Mouse (Mus musculus) stomach, embryonic 16.5 days (tissue): ENCODE data around the gene Kpna1. TPM values are rescaled to one million over a fixed set of nuclear protein-coding genes. Genes with fewer than 3 reads are reported as not detected.

ENCODE experiments used
- ATAC-seq: fragments of 200-750 bp; cut with Nextera tagmentation; 2 replicates; pipeline ENCODE4 v1.8.0; 2017; ENCODE audit warnings: moderate number of reproducible peaks, moderate TSS enrichment; ENCODE audit not compliant: insufficient read depth, low FRiP score
- H3K27ac ChIP-seq: fragments of 300-500 bp; sonication (generic); 2 replicates; pipeline ENCODE4 v1.5.1; 2014; ENCODE audit warnings: low read length
- H3K27me3 ChIP-seq: fragments of 300-500 bp; sonication (generic); 2 replicates; pipeline ENCODE4 v1.6.1; 2014; ENCODE audit warnings: low read length, control low read depth, mixed read lengths; ENCODE audit not compliant: control insufficient read depth, insufficient read depth
- H3K36me3 ChIP-seq: fragments of 300-500 bp; sonication (generic); 2 replicates; pipeline ENCODE4 v1.6.1; 2014; ENCODE audit warnings: low read length; ENCODE audit not compliant: control insufficient read depth, insufficient read depth
- H3K4me1 ChIP-seq: fragments of 300-500 bp; sonication (generic); 2 replicates; pipeline ENCODE4 v1.6.1; 2014; ENCODE audit warnings: low read length, control low read depth, mixed read lengths; ENCODE audit not compliant: control insufficient read depth, insufficient read depth
- H3K4me2 ChIP-seq: fragments of 300-500 bp; sonication (generic); 2 replicates; pipeline ENCODE4 v1.6.1; 2014; ENCODE audit warnings: low read depth, low read length, mixed read lengths
- H3K4me3 ChIP-seq: fragments of 300-500 bp; sonication (generic); replicated peaks from 2 replicates; pipeline ENCODE4 v1.5.1; 2014; ENCODE audit warnings: mild to moderate bottlenecking, low read length
- H3K9ac ChIP-seq: fragments of 300-500 bp; sonication (generic); 2 replicates; pipeline ENCODE4 v1.6.1; 2014; ENCODE audit warnings: low read length
- H3K9me3 ChIP-seq: fragments of 300-500 bp; sonication (generic); replicated peaks from 2 replicates; pipeline ENCODE4 v1.6.1; 2016; ENCODE audit warnings: low read length, control low read depth; ENCODE audit not compliant: control insufficient read depth
- WGBS: fragments of 180-500 bp; shearing (Covaris S2); extraction: QIAGEN DNeasy Blood & Tissue Kit; methylation state at CpG from one replicate; pipeline ENCODE4 v1.1.7; 2014; 5-methylcytosine and 5-hydroxymethylcytosine counted together
- polyA plus RNA-seq: library from polyadenylated mRNA; unstranded; fragments of >200 nt; fragmentation: Nextera tagmentation; extraction: Ambion mirVana; gene quantifications from 2 replicates; pipeline ENCODE4 v1.2.1, GENCODE M21; 2015

Gene Kpna1
- polyA plus RNA-seq, 1 experiment from 2014 or later = 38.9 TPM

DNA sequence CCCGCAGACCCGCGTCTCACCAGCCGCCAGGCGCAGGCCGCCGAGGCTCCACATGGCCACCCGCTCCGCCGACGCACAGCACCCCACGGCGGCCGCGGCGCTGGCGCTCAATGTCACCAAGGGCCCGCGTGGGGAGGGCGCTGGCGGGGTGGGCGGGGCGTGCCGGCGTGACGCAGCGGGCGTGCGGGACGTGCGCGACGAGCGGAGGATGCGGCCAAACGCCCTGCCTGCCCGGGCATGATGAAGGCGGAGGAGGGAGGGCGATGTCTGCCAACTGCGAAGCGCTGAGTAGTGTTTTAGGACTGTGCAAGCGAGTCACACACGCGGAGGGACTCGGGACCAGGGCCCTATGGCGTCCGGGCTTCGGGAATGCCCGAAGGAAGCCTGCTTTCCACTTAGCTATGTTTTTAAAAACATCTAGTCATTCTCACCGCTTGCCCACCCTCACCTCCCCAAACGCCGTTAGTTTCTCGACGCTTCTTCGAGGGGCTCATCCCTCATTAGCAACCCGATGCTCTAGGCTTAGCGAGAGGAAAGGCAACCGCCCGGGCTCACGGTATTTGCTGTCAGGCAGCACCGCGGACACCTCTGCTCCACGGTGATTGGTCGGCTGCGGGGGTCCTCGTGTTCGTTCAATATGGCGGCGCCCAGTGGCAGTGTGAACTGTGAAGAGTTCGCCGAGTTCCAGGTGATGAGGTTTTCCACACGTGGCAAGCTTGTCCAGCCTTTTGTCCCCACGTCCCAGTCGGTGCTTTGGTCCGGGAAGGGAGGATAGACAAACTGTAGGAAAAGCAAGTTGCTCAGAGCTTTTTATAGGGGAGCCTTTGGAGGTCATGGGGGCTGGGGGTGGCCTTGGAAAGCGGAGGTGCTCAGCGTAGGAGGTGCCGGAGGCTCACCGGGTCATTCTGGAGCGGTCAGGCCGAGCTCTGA, 93.2 kb downstream of the Kpna1 start, which contains the start of the genes Fam162a and Ccdc58:
TSS of gene Fam162a (minus strand) at position 145 of the 930 bp plus-strand sequence.
TSS of gene Ccdc58 (plus strand) at position 236 of the 930 bp plus-strand sequence.
- peak within 1 kb of the TSS; percentile 99 for H3K27ac ChIP-seq
- peak within 1 kb of the TSS; percentile 90 for H3K4me3 ChIP-seq
- H3K4me1 ChIP-seq = peaks cover 17% of the 10 kb centered on the region
- H3K36me3 ChIP-seq = no peaks in the 10 kb centered on the region
- peak within 1 kb of the TSS; percentile 87 for H3K9ac ChIP-seq
- H3K9me3 ChIP-seq = no peaks in the 10 kb centered on the region
- WGBS = under 1% methylated on average over 81 of the region's 81 CpGs
- ATAC-seq = peak; percentile 94
- H3K27me3 ChIP-seq = no peaks in the 10 kb centered on the region
- H3K4me2 ChIP-seq = peak within 1 kb of the TSS; percentile 67

DNA sequence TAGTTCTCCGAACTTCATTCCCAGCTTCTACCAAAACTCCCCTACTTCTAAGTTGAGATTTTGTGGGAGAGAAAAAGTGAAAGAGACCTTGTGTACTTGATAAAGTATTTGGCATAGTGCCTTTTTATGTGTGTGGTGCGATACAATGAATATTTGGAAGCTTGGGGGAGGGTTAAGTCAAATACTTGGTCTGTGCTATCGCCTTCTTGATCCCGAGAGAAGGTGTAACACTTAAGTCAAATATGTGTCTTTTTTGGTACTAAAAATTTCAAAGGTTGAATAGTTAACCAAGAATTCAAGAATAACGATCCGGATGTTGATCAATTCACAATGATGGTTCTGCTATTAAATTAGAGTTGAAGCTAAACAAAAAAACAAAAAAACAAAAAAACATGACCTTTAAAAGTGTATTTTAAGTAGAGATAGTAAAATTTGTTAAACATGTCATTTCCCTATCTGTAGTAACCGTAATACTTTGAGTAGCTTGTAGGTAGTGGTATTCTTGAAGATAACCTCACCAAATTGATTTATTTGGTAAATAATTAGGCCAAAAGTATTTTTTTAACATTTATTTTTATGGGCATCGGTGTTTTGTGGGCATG, 94.0 kb downstream of the Kpna1 start:
- peak overlapping the region; percentile 90 for H3K4me3 ChIP-seq
- H3K27ac ChIP-seq = peak overlapping the region; percentile 99
- H3K9ac ChIP-seq = peak overlapping the region; percentile 87
- peak overlapping the region; percentile 67 for H3K4me2 ChIP-seq
- peaks cover 17% of the 10 kb centered on the region for H3K4me1 ChIP-seq
- no peaks in the 10 kb centered on the region for H3K27me3 ChIP-seq
- H3K9me3 ChIP-seq = no peaks in the 10 kb centered on the region
- no peak for ATAC-seq
- no peaks in the 10 kb centered on the region for H3K36me3 ChIP-seq
- WGBS = 24% methylated on average over 8 of the region's 8 CpGs

DNA sequence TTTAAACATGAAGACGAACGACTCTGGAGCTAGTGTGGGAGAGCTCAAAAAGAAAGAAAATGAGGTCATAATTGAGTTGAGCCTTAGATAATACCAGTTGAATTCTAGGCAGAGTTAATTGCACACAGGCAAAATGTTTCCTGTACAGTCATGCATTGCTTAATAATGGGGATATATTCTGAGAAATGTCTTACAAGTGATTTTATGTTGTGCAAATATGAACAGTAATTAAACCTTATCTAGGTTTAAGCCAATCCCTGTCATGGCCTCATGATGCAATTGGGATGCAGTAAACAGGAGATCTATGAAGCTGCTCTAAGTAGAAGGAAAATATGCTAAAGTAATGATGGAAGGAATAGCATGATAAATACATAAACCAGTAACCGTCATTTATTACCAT, 96.2 kb downstream of the Kpna1 start:
- Histone ChIP-seq H3K4me2 (no peak overlapping the region), H3K36me3 (no peaks in the 10 kb centered on the region), H3K9ac (no peak overlapping the region), H3K9me3 (no peaks in the 10 kb centered on the region), H3K27me3 (no peaks in the 10 kb centered on the region), H3K4me1 (0 out of 2 replicates have a peak, but pooled peaks cover 3% of the 10 kb centered on the region), H3K27ac (no peak overlapping the region), H3K4me3 (no peak overlapping the region)
- no peak for ATAC-seq
- WGBS = 85% methylated on average over 3 of the region's 3 CpGs

DNA sequence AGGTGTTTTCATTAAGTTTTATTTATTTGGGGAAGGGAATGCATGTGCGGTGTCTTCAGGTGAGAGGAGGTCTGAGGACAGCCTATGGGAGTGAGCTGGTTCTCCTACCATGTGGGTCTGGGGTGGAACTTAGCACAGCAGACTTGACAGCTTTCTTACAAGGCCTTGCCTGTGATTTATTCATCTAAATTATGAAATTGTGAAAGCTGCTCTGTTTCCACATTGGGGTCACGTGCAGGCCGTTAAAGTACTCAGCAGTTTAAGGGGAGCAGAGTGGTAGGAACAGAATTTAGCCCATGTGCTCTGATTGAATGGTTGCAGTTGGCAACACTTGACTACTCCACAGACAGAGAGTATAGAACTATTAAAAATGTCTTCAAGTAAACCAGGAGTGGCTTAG, 101.4 kb downstream of the Kpna1 start:
- Histone ChIP-seq H3K4me1 (no peaks in the 10 kb centered on the region), H3K4me3 (no peak overlapping the region), H3K36me3 (no peaks in the 10 kb centered on the region), H3K9me3 (no peaks in the 10 kb centered on the region), H3K27me3 (no peaks in the 10 kb centered on the region), H3K27ac (no peak overlapping the region), H3K9ac (no peak overlapping the region), H3K4me2 (no peak overlapping the region)
- WGBS = 88% methylated on average over 3 of the region's 3 CpGs
- ATAC-seq = no peak

Other genes with a start within 250 kb of the Kpna1 start
- 8.2 and 8.8 TPM in 2 replicates for gene Dirc2, start 209.4 kb upstream of the Kpna1 start, polyA plus RNA-seq
- gene Hspbap1, start 208.4 kb upstream of the Kpna1 start, polyA plus RNA-seq = 12.7 and 13.3 TPM in 2 replicates
- 1.1 and 2.2 TPM in 2 replicates for gene Parp14, start 107.2 kb upstream of the Kpna1 start, polyA plus RNA-seq
- 10.7 and 10.9 TPM in 2 replicates for gene Parp9, start 40.3 kb upstream of the Kpna1 start, polyA plus RNA-seq
- 7.1 and 9.5 TPM in 2 replicates for gene Dtx3l, start 39.6 kb upstream of the Kpna1 start, polyA plus RNA-seq
- 7.1 and 8.0 TPM in 2 replicates for gene Wdr5b, start 62.4 kb downstream of the Kpna1 start, polyA plus RNA-seq
- gene Fam162a, start 92.8 kb downstream of the Kpna1 start, polyA plus RNA-seq = 494 and 500 TPM in 2 replicates
- gene Ccdc58, start 92.9 kb downstream of the Kpna1 start, polyA plus RNA-seq = 82.1 and 83.8 TPM in 2 replicates
- gene Csta1, start 152.5 kb downstream of the Kpna1 start, polyA plus RNA-seq = 34.9 and 39.6 TPM in 2 replicates
- gene Stfa2l1, start 178.1 kb downstream of the Kpna1 start, polyA plus RNA-seq = 11.7 and 17.5 TPM in 2 replicates
- gene Gm5483, start 205.5 kb downstream of the Kpna1 start, polyA plus RNA-seq = 28.6 and 48.3 TPM in 2 replicates
- gene Gm5416, start 231.7 kb downstream of the Kpna1 start, polyA plus RNA-seq = 2.3 TPM in 1 of 2 replicates, not detected in the other
- gene 2010005H15Rik, start 242.7 kb downstream of the Kpna1 start, polyA plus RNA-seq = 4.8 and 11.6 TPM in 2 replicates